In genomic region chr11:62249266-62250037, GRCm38 (mm10) we compare ENCODE assay signal across 8 mouse cellular contexts. TPM values are rescaled to one million over a fixed set of nuclear protein-coding genes. Genes with fewer than 3 reads are reported as not detected.
DNase-seq lines count a peak whose midpoint lies in the region; ATAC-seq and TF ChIP-seq lines count a peak whose summit lies in the region.

No protein-coding gene starts in this region.

- intact Hi-C loops in left cerebral cortex, postnatal 25 days (cut with DNase I) = no loop called here

- H3K9me3 ChIP-seq in intestine, embryonic 14.5 days (ENCODE audit: control insufficient read depth, low read length) = 0 out of 2 replicates have a peak, but pooled peaks cover 7% of the 10 kb centered on the region
- H3K9me3 ChIP-seq in liver, embryonic 15.5 days (replicated peaks) = no peaks in the 10 kb centered on the region
- no peaks in the 10 kb centered on the region for H3K9me3 ChIP-seq in neural tube, embryonic 13.5 days

- peak; percentile 11 to 44 for DNase-seq in left cerebral cortex, postnatal 25 days (ENCODE audit: low spot score in 2 of 2)
- no peak for DNase-seq in left cerebral cortex, adult 8-10 months (ENCODE audit: low spot score in 2 of 2)
- DNase-seq in adrenal gland, postnatal 10 days = peak; percentile 38
- no peak for DNase-seq in intestine, embryonic 14.5 days (ENCODE audit: low spot score)

- no peak for TF ChIP-seq POLR2A in embryonic fibroblast, embryonic 13.5 days (IDR thresholded peaks at IDR 0.05; ENCODE audit: low read depth, low read length)

- peak; percentile 44 for ATAC-seq in intestine, embryonic 14.5 days (replicated peaks; ENCODE audit: low FRiP score, low TSS enrichment, low read depth)
- no peak for ATAC-seq in liver, embryonic 15.5 days (ENCODE audit: insufficient read depth)
- ATAC-seq in neural tube, embryonic 13.5 days (ENCODE audit: low read depth) = peak; percentile 52
- ATAC-seq in erythroid progenitor cell, adult 5-6 weeks (replicated peaks; ENCODE audit: low FRiP score, poor library complexity, severe bottlenecking) = no peak

- peak overlapping the region; percentile 27 for H3K9ac ChIP-seq in intestine, embryonic 14.5 days (ENCODE audit: low read length)
- H3K9ac ChIP-seq in liver, embryonic 15.5 days = no peak overlapping the region; the same call in 1 of the 2 replicates
- peak overlapping the region; percentile 67 for H3K9ac ChIP-seq in neural tube, embryonic 13.5 days

- H3K27me3 ChIP-seq in intestine, embryonic 14.5 days (replicated peaks; ENCODE audit: control insufficient read depth, insufficient read depth, low read length) = peaks cover 17% of the 10 kb centered on the region
- peaks cover 71% of the 10 kb centered on the region for H3K27me3 ChIP-seq in liver, embryonic 15.5 days
- H3K27me3 ChIP-seq in neural tube, embryonic 13.5 days = peaks cover 38% of the 10 kb centered on the region

- WGBS in intestine, embryonic 14.5 days = 5% methylated on average over 35 of the region's 35 CpGs
- 5% methylated on average over 35 of the region's 35 CpGs for WGBS in liver, embryonic 15.5 days (ENCODE audit: insufficient replicate concordance)
- 2% methylated on average over 35 of the region's 35 CpGs for WGBS in neural tube, embryonic 13.5 days

- no peaks in the 10 kb centered on the region for H3K36me3 ChIP-seq in intestine, embryonic 14.5 days (ENCODE audit: control insufficient read depth, insufficient read depth, low read length)
- no peaks in the 10 kb centered on the region for H3K36me3 ChIP-seq in liver, embryonic 15.5 days (replicated peaks)
- H3K36me3 ChIP-seq in neural tube, embryonic 13.5 days = no peaks in the 10 kb centered on the region

- TF ChIP-seq CTCF in embryonic fibroblast, embryonic 13.5 days (IDR thresholded peaks at IDR 0.05; ENCODE audit: borderline replicate concordance, insufficient read depth, low read length) = no peak

- peak overlapping the region; percentile 85 for H3K4me2 ChIP-seq in intestine, embryonic 14.5 days (ENCODE audit: low read length)
- H3K4me2 ChIP-seq in liver, embryonic 15.5 days = peak overlapping the region; percentile 93
- peak overlapping the region; percentile 95 for H3K4me2 ChIP-seq in neural tube, embryonic 13.5 days

- peaks cover 8% of the 10 kb centered on the region; the same call in 1 of the 2 replicates for H3K4me1 ChIP-seq in embryonic fibroblast, embryonic 13.5 days (ENCODE audit: control insufficient read depth, insufficient read depth, low read length)
- H3K4me1 ChIP-seq in intestine, embryonic 14.5 days (replicated peaks; ENCODE audit: control insufficient read depth, insufficient read depth, low read length) = peaks cover 19% of the 10 kb centered on the region
- H3K4me1 ChIP-seq in liver, embryonic 15.5 days (replicated peaks) = peaks cover 17% of the 10 kb centered on the region
- peaks cover 24% of the 10 kb centered on the region for H3K4me1 ChIP-seq in neural tube, embryonic 13.5 days (replicated peaks)

- H3K27ac ChIP-seq in embryonic fibroblast, embryonic 13.5 days (ENCODE audit: insufficient read depth, low read length) = peak overlapping the region; percentile 13
- no peak overlapping the region for H3K27ac ChIP-seq in intestine, embryonic 14.5 days (ENCODE audit: low read depth)
- H3K27ac ChIP-seq in liver, embryonic 15.5 days (replicated peaks) = no peak overlapping the region
- H3K27ac ChIP-seq in neural tube, embryonic 13.5 days (replicated peaks) = no peak overlapping the region

- peak overlapping the region; percentile 85 for H3K4me3 ChIP-seq in embryonic fibroblast, embryonic 13.5 days (ENCODE audit: insufficient read depth, low read length)
- peak overlapping the region; percentile 59 for H3K4me3 ChIP-seq in intestine, embryonic 14.5 days (ENCODE audit: low read depth, low read length)
- peak overlapping the region; percentile 60 for H3K4me3 ChIP-seq in liver, embryonic 15.5 days (replicated peaks)
- peak overlapping the region; percentile 65 for H3K4me3 ChIP-seq in neural tube, embryonic 13.5 days

RNA-seq across cellular contexts. Expression of gene Adora2b, which starts 0.7 kb away (rescaled TPM):
- 1 to 10 TPM; 6.6 to 7.9 TPM for total RNA-seq in left cerebral cortex, postnatal 25 days (2021)
- 1 to 10 TPM; 6.2 to 8.1 (median 7.1) TPM for total RNA-seq in left cerebral cortex, adult 8-10 months (2022)
- total RNA-seq in adrenal gland, postnatal 10 days (2021) = 1 to 10 TPM in 1 of 2 experiments, under 1 TPM in 1; 0.57 to 1.1 TPM
- polyA plus RNA-seq in embryonic fibroblast, embryonic 13.5 days (2011; ENCODE audit: insufficient read length, low read depth, missing spikeins) = 7.5 and 14.5 TPM in 2 replicates
- 4.3 and 4.4 TPM in 2 replicates for polyA plus RNA-seq in intestine, embryonic 14.5 days (2014; fragmentation: Nextera tagmentation; extraction: Ambion mirVana)
- polyA plus RNA-seq in liver, embryonic 15.5 days (2015; fragmentation: Nextera tagmentation; extraction: Ambion mirVana) = 0.59 and 0.77 TPM in 2 replicates
- polyA plus RNA-seq in neural tube, embryonic 13.5 days (2015; fragmentation: Nextera tagmentation; extraction: Ambion mirVana) = 5.9 and 6.0 TPM in 2 replicates
- 0.84 TPM in 1 of 2 replicates, not detected in the other for total RNA-seq in erythroid progenitor cell, adult 5-6 weeks (2015; ENCODE audit: low replicate concordance)
- 0.77 TPM in 1 of 2 replicates, not detected in the other for total RNA-seq in erythroid progenitor cell, adult 5-6 weeks (2017; ENCODE audit: low replicate concordance)

RNA-seq across cellular contexts. Expression of gene Zswim7, which starts 31.7 kb away (rescaled TPM):
- 10 to 100 TPM; 15.3 to 16.9 TPM for total RNA-seq in left cerebral cortex, postnatal 25 days (2021)
- 10 to 100 TPM; 17.2 to 22.7 (median 18.7) TPM for total RNA-seq in left cerebral cortex, adult 8-10 months (2022)
- 10 to 100 TPM; 18.7 to 24.2 TPM for total RNA-seq in adrenal gland, postnatal 10 days (2021)
- 14.5 and 16.6 TPM in 2 replicates for polyA plus RNA-seq in embryonic fibroblast, embryonic 13.5 days (2011; ENCODE audit: insufficient read length, low read depth, missing spikeins)
- 24.7 and 27.9 TPM in 2 replicates for polyA plus RNA-seq in intestine, embryonic 14.5 days (2014; fragmentation: Nextera tagmentation; extraction: Ambion mirVana)
- polyA plus RNA-seq in liver, embryonic 15.5 days (2015; fragmentation: Nextera tagmentation; extraction: Ambion mirVana) = 8.1 and 8.5 TPM in 2 replicates
- 18.0 and 19.3 TPM in 2 replicates for polyA plus RNA-seq in neural tube, embryonic 13.5 days (2015; fragmentation: Nextera tagmentation; extraction: Ambion mirVana)
- 3.8 TPM in 1 of 2 replicates, not detected in the other for total RNA-seq in erythroid progenitor cell, adult 5-6 weeks (2015; ENCODE audit: low replicate concordance)
- total RNA-seq in erythroid progenitor cell, adult 5-6 weeks (2017; ENCODE audit: low replicate concordance) = not detected in 2 replicates

RNA-seq across cellular contexts. Expression of gene Ttc19, which starts 31.8 kb away (rescaled TPM):
- 10 to 100 TPM; 84.9 to 88.4 TPM for total RNA-seq in left cerebral cortex, postnatal 25 days (2021)
- 10 to 100 TPM; 82.4 to 93.4 (median 88.3) TPM for total RNA-seq in left cerebral cortex, adult 8-10 months (2022)
- 10 to 100 TPM; 25.5 to 27.2 TPM for total RNA-seq in adrenal gland, postnatal 10 days (2021)
- polyA plus RNA-seq in embryonic fibroblast, embryonic 13.5 days (2011; ENCODE audit: insufficient read length, low read depth, missing spikeins) = 46.3 and 50.5 TPM in 2 replicates
- 15.6 and 17.8 TPM in 2 replicates for polyA plus RNA-seq in intestine, embryonic 14.5 days (2014; fragmentation: Nextera tagmentation; extraction: Ambion mirVana)
- 3.1 and 3.5 TPM in 2 replicates for polyA plus RNA-seq in liver, embryonic 15.5 days (2015; fragmentation: Nextera tagmentation; extraction: Ambion mirVana)
- polyA plus RNA-seq in neural tube, embryonic 13.5 days (2015; fragmentation: Nextera tagmentation; extraction: Ambion mirVana) = 41.1 and 42.7 TPM in 2 replicates
- 0.36 TPM in 1 of 2 replicates, not detected in the other for total RNA-seq in erythroid progenitor cell, adult 5-6 weeks (2015; ENCODE audit: low replicate concordance)
- 2.7 and 3.4 TPM in 2 replicates for total RNA-seq in erythroid progenitor cell, adult 5-6 weeks (2017; ENCODE audit: low replicate concordance)

Comparison
In these comparisons a context has a peak if more than half of its experiments do, and no peak if none do; other contexts are left out.
1. DNase-seq: peak in left cerebral cortex, postnatal 25 days (2 of 2) and adrenal gland, postnatal 10 days (single experiment); none in left cerebral cortex, adult 8-10 months (0 of 2) and intestine, embryonic 14.5 days (single experiment).
2. ATAC-seq: peak in intestine, embryonic 14.5 days (single experiment) and neural tube, embryonic 13.5 days (single experiment); none in liver, embryonic 15.5 days (single experiment) and erythroid progenitor cell, adult 5-6 weeks (single experiment).
3. RNA of gene Ttc19, which starts 31.8 kb away (total RNA-seq): 82.4 to 93.4 TPM in left cerebral cortex, adult 8-10 months, 84.9 to 88.4 TPM in left cerebral cortex, postnatal 25 days and 25.5 to 27.2 TPM in adrenal gland, postnatal 10 days; 0.36 to 3.4 TPM in erythroid progenitor cell, adult 5-6 weeks; every median in the first group is over 4 times any median in the second.
4. Peak in every context shown above with its lines, with median percentiles within 50 percentile points of each other: H3K4me3 ChIP-seq and H3K4me2 ChIP-seq.